7 mouse cellular contexts compared by ENCODE assay signal in the genomic region with DNA sequence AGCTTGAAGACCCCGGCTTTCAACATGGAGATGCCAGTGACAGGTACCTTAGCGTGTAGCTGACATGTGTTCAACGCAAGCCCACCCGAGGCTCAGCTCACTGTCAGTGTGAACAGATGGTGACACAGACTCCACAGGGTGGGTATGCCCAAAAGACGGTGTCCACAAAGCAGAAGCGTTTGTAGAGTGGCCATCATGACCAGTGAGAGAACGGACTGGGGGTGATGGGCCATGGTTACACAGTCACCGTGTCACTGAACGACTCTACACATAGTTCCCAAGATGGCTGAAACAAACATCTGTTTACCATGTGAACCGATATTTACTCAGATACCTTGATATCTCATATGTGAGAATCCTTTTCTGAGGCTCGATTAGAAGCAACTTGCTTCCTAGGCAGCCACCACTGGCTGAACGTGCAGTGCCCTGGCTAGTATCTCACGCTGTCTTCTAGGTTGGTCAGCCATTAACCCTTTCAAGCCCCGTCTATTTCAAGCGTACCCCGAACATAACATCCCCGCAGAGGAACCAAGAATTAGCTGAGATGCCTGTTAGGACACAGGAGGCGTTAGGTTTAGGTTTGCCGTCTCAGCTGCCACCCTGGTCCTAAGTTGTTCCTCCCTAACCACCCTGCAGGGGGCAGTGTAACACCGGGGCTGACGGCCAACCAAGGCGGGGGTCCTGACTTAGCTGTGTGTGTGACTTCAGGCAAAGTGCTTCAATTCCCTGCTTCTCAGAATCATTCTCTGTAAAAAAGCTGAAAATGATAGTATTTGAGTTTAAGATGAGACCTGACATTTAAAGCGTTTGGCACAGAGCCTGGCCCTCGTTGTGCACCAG. TPM values are rescaled to one million over a fixed set of nuclear protein-coding genes. Genes with fewer than 3 reads are reported as not detected.
A peak's percentile ranks its signal among the peaks of the same experiment; 100 is the strongest.
DNase-seq lines count a peak whose midpoint lies in the region; ATAC-seq and TF ChIP-seq lines count a peak whose summit lies in the region.

No protein-coding gene starts in this region.

- TF ChIP-seq POLR2A in bone marrow, adult 2 months (IDR thresholded peaks at IDR 0.05; ENCODE audit: borderline replicate concordance, control insufficient read depth, low read depth, low read length) = no peak

- H3K9me3 ChIP-seq in embryonic facial prominence, embryonic 14.5 days (ENCODE audit: control insufficient read depth, low read length) = no peaks in the 10 kb centered on the region
- H3K9me3 ChIP-seq in hindbrain, embryonic 14.5 days (ENCODE audit: control insufficient read depth, low read length) = no peaks in the 10 kb centered on the region

- no peak overlapping the region for H3K4me2 ChIP-seq in embryonic facial prominence, embryonic 14.5 days (ENCODE audit: low read depth, low read length)
- no peak overlapping the region; the same call in 1 of the 2 replicates for H3K4me2 ChIP-seq in hindbrain, embryonic 14.5 days (replicated peaks)

- no peak overlapping the region for H3K4me3 ChIP-seq in bone marrow, adult 2 months (replicated peaks; ENCODE audit: control insufficient read depth, low read depth, low read length)
- H3K4me3 ChIP-seq in embryonic facial prominence, embryonic 14.5 days (ENCODE audit: low read depth, low read length) = no peak overlapping the region
- no peak overlapping the region for H3K4me3 ChIP-seq in hindbrain, embryonic 14.5 days (replicated peaks; ENCODE audit: low read length)

- no peak overlapping the region for H3K27ac ChIP-seq in bone marrow, adult 2 months (ENCODE audit: control insufficient read depth, insufficient read depth, low read depth, low read length, poor library complexity)
- no peak overlapping the region for H3K27ac ChIP-seq in embryonic facial prominence, embryonic 14.5 days (replicated peaks; ENCODE audit: low read depth, low read length)
- peak overlapping the region; percentile 41; the same call in 1 of the 2 replicates for H3K27ac ChIP-seq in hindbrain, embryonic 14.5 days

- no peaks in the 10 kb centered on the region for H3K36me3 ChIP-seq in embryonic facial prominence, embryonic 14.5 days (ENCODE audit: control insufficient read depth, insufficient read depth, low read length)
- no peaks in the 10 kb centered on the region for H3K36me3 ChIP-seq in hindbrain, embryonic 14.5 days (replicated peaks; ENCODE audit: control insufficient read depth, insufficient read depth)

- WGBS in bone marrow, adult 2 months = 48% methylated on average over 24 of the region's 24 CpGs
- 42% methylated on average over 24 of the region's 24 CpGs for WGBS in embryonic facial prominence, embryonic 14.5 days
- WGBS in hindbrain, embryonic 14.5 days = 42% methylated on average over 24 of the region's 24 CpGs

- H3K4me1 ChIP-seq in bone marrow, adult 2 months (ENCODE audit: control insufficient read depth, insufficient read depth, low read length) = no peaks in the 10 kb centered on the region
- no peaks in the 10 kb centered on the region for H3K4me1 ChIP-seq in embryonic facial prominence, embryonic 14.5 days (ENCODE audit: control insufficient read depth, insufficient read depth, low read length)
- peaks cover 23% of the 10 kb centered on the region for H3K4me1 ChIP-seq in hindbrain, embryonic 14.5 days (replicated peaks; ENCODE audit: control insufficient read depth, insufficient read depth, low read length)

- H3K27me3 ChIP-seq in embryonic facial prominence, embryonic 14.5 days (replicated peaks; ENCODE audit: control insufficient read depth, insufficient read depth, low read length) = 0 out of 2 replicates have a peak, but pooled peaks cover 5% of the 10 kb centered on the region
- no peaks in the 10 kb centered on the region for H3K27me3 ChIP-seq in hindbrain, embryonic 14.5 days (ENCODE audit: control insufficient read depth, insufficient read depth, low read length)

- no peak overlapping the region for H3K9ac ChIP-seq in embryonic facial prominence, embryonic 14.5 days (ENCODE audit: low read depth, low read length)
- no peak overlapping the region for H3K9ac ChIP-seq in hindbrain, embryonic 14.5 days

- peak; percentile 40 for TF ChIP-seq CTCF in bone marrow, adult 2 months (IDR thresholded peaks at IDR 0.05; ENCODE audit: control insufficient read depth, insufficient read depth, low read length)

- ATAC-seq in embryonic facial prominence, embryonic 14.5 days (ENCODE audit: low read depth) = peak; percentile 72; the same call in 1 of the 2 replicates
- ATAC-seq in hindbrain, embryonic 14.5 days (ENCODE audit: low FRiP score) = peak; percentile 61

- peak; percentile 78 for DNase-seq in MN1 (ENCODE audit: low spot score)
- peak; percentile 41 for DNase-seq in embryonic facial prominence, embryonic 14.5 days (ENCODE audit: low spot score)
- peak; percentile 87 for DNase-seq in hindbrain, embryonic 14.5 days (ENCODE audit: low spot score)
- DNase-seq in left cerebral cortex, adult 18-20 months (ENCODE audit: low spot score in 2 of 2) = peak; percentile 87 to 89
- peak; percentile 42 to 64 for DNase-seq in lung, postnatal 4 days
- peak; percentile 84 for DNase-seq in right cerebral cortex, postnatal 14 days

RNA-seq across cellular contexts. Expression of a gene that starts 10.9 kb away (rescaled TPM):
- polyA plus RNA-seq in bone marrow, adult 2 months (2011; ENCODE audit: insufficient read depth, insufficient read length, low replicate concordance, missing spikeins) = not detected in 2 replicates
- polyA plus RNA-seq in embryonic facial prominence, embryonic 14.5 days (2014; fragmentation: Nextera tagmentation; extraction: Ambion mirVana) = 0.46 and 0.58 TPM in 2 replicates
- polyA plus RNA-seq in hindbrain, embryonic 14.5 days (2014; fragmentation: Nextera tagmentation; extraction: Ambion mirVana) = 2.0 and 2.1 TPM in 2 replicates
- total RNA-seq in left cerebral cortex, adult 18-20 months (2021) = 10 to 100 TPM; 11.0 to 12.2 TPM

RNA-seq across cellular contexts. Expression of a gene that starts 55.9 kb away (rescaled TPM):
- 1.1 and 1.4 TPM in 2 replicates for polyA plus RNA-seq in bone marrow, adult 2 months (2011; ENCODE audit: insufficient read depth, insufficient read length, low replicate concordance, missing spikeins)
- polyA plus RNA-seq in embryonic facial prominence, embryonic 14.5 days (2014; fragmentation: Nextera tagmentation; extraction: Ambion mirVana) = 13.4 and 16.0 TPM in 2 replicates
- 12.9 and 13.0 TPM in 2 replicates for polyA plus RNA-seq in hindbrain, embryonic 14.5 days (2014; fragmentation: Nextera tagmentation; extraction: Ambion mirVana)
- total RNA-seq in left cerebral cortex, adult 18-20 months (2021) = 10 to 100 TPM; 13.5 to 13.6 TPM

RNA-seq across cellular contexts. Expression of a gene that starts 56.3 kb away (rescaled TPM):
- 2.0 and 4.5 TPM in 2 replicates for polyA plus RNA-seq in bone marrow, adult 2 months (2011; ENCODE audit: insufficient read depth, insufficient read length, low replicate concordance, missing spikeins)
- polyA plus RNA-seq in embryonic facial prominence, embryonic 14.5 days (2014; fragmentation: Nextera tagmentation; extraction: Ambion mirVana) = 13.7 and 17.5 TPM in 2 replicates
- 9.5 and 9.6 TPM in 2 replicates for polyA plus RNA-seq in hindbrain, embryonic 14.5 days (2014; fragmentation: Nextera tagmentation; extraction: Ambion mirVana)
- total RNA-seq in left cerebral cortex, adult 18-20 months (2021) = 10 to 100 TPM; 20.3 to 21.3 TPM
